In genomic region chr13:15545346-15545896, GRCm38 (mm10) we compare ENCODE assay signal across 11 mouse cellular contexts.
DNase-seq lines count a peak whose midpoint lies in the region; ATAC-seq lines count a peak whose summit lies in the region.
"Had no signal": no experiment of that assay in that cellular context is flagged by ENCODE, and none has a peak within 500 bp of the region (broad histone marks: within the 10 kb centered on the region; RNA-seq: fewer than 3 reads in every experiment).

No protein-coding gene starts in this region.

- H3K27ac ChIP-seq in hindbrain, embryonic 10.5 days: peak overlapping the region; percentile 83
- no peak overlapping the region; the same call in 1 of the 2 replicates for H3K27ac ChIP-seq in hindbrain, embryonic 14.5 days
- 0 out of 2 replicates have a peak overlapping the region, but pooled peaks have one; percentile 12 for H3K27ac ChIP-seq in embryonic facial prominence, embryonic 12.5 days
- peak overlapping the region; percentile 3; the same call in 1 of the 2 replicates for H3K27ac ChIP-seq in hindbrain, embryonic 13.5 days
- peak overlapping the region; percentile 75 for H3K27ac ChIP-seq in midbrain, embryonic 12.5 days (replicated peaks)

- no peaks in the 10 kb centered on the region for H3K27me3 ChIP-seq in hindbrain, embryonic 10.5 days (ENCODE audit: insufficient read depth, poor library complexity, severe bottlenecking)
- no peaks in the 10 kb centered on the region for H3K27me3 ChIP-seq in hindbrain, embryonic 14.5 days (ENCODE audit: control insufficient read depth, insufficient read depth, low read length)
- H3K27me3 ChIP-seq in embryonic facial prominence, embryonic 12.5 days: no peaks in the 10 kb centered on the region
- no peaks in the 10 kb centered on the region for H3K27me3 ChIP-seq in hindbrain, embryonic 13.5 days
- no peaks in the 10 kb centered on the region for H3K27me3 ChIP-seq in midbrain, embryonic 12.5 days

- H3K4me3 ChIP-seq in hindbrain, embryonic 10.5 days: no peak overlapping the region
- no peak overlapping the region for H3K4me3 ChIP-seq in hindbrain, embryonic 14.5 days (replicated peaks; ENCODE audit: low read length)
- no peak overlapping the region for H3K4me3 ChIP-seq in embryonic facial prominence, embryonic 12.5 days
- H3K4me3 ChIP-seq in hindbrain, embryonic 13.5 days: no peak overlapping the region
- no peak overlapping the region for H3K4me3 ChIP-seq in midbrain, embryonic 12.5 days

- ATAC-seq in hindbrain, embryonic 14.5 days (ENCODE audit: low FRiP score): no peak
- no peak for ATAC-seq in embryonic facial prominence, embryonic 12.5 days (ENCODE audit: insufficient number of reproducible peaks, insufficient read depth, low FRiP score, low TSS enrichment)
- ATAC-seq in hindbrain, embryonic 13.5 days (ENCODE audit: low FRiP score): no peak
- ATAC-seq in midbrain, embryonic 12.5 days (ENCODE audit: low FRiP score, low read depth): no peak
- ATAC-seq: CD4-positive, CD25-positive, alpha-beta regulatory T cell, adult 4 months had no signal

- no peak overlapping the region for H3K9ac ChIP-seq in hindbrain, embryonic 14.5 days
- no peak overlapping the region for H3K9ac ChIP-seq in embryonic facial prominence, embryonic 12.5 days
- no peak overlapping the region for H3K9ac ChIP-seq in hindbrain, embryonic 13.5 days
- no peak overlapping the region for H3K9ac ChIP-seq in midbrain, embryonic 12.5 days (replicated peaks)

- no peak for DNase-seq in hindbrain, embryonic 10.5 days (ENCODE audit: low spot score)
- no peak for DNase-seq in hindbrain, embryonic 14.5 days (ENCODE audit: low spot score)
- DNase-seq in urinary bladder, adult 18-20 months (ENCODE audit: low spot score in 2 of 2): no peak
- no peak for DNase-seq in adrenal gland, postnatal 10 days
- DNase-seq in kidney, postnatal 14 days: no peak
- DNase-seq: kidney, adult 9 months had no signal

- peaks cover 13% of the 10 kb centered on the region; the same call in 1 of the 2 replicates for H3K36me3 ChIP-seq in hindbrain, embryonic 10.5 days
- no peaks in the 10 kb centered on the region for H3K36me3 ChIP-seq in hindbrain, embryonic 14.5 days (replicated peaks; ENCODE audit: control insufficient read depth, insufficient read depth)
- H3K36me3 ChIP-seq in embryonic facial prominence, embryonic 12.5 days: 0 out of 2 replicates have a peak, but pooled peaks cover 4% of the 10 kb centered on the region
- no peaks in the 10 kb centered on the region for H3K36me3 ChIP-seq in hindbrain, embryonic 13.5 days
- H3K36me3 ChIP-seq in midbrain, embryonic 12.5 days: no peaks in the 10 kb centered on the region

- peaks cover 97% of the 10 kb centered on the region for H3K4me1 ChIP-seq in hindbrain, embryonic 10.5 days (replicated peaks)
- H3K4me1 ChIP-seq in hindbrain, embryonic 14.5 days (replicated peaks; ENCODE audit: control insufficient read depth, insufficient read depth, low read length): peaks cover 40% of the 10 kb centered on the region
- peaks cover 78% of the 10 kb centered on the region for H3K4me1 ChIP-seq in embryonic facial prominence, embryonic 12.5 days
- H3K4me1 ChIP-seq in hindbrain, embryonic 13.5 days (replicated peaks): peaks cover 53% of the 10 kb centered on the region
- H3K4me1 ChIP-seq in midbrain, embryonic 12.5 days: peaks cover 95% of the 10 kb centered on the region

- no peak overlapping the region for H3K4me2 ChIP-seq in hindbrain, embryonic 14.5 days (replicated peaks)
- H3K4me2 ChIP-seq in embryonic facial prominence, embryonic 12.5 days (replicated peaks): no peak overlapping the region
- H3K4me2 ChIP-seq in hindbrain, embryonic 13.5 days: no peak overlapping the region
- H3K4me2 ChIP-seq in midbrain, embryonic 12.5 days (replicated peaks): peak overlapping the region; percentile 24; the same call in 1 of the 2 replicates
- H3K4me2 ChIP-seq: liver, embryonic 11.5 days had no signal

- WGBS in hindbrain, embryonic 10.5 days: 60% methylated on average over 4 of the region's 4 CpGs
- WGBS in hindbrain, embryonic 14.5 days: 29% methylated on average over 4 of the region's 4 CpGs
- WGBS in embryonic facial prominence, embryonic 12.5 days: 44% methylated on average over 4 of the region's 4 CpGs
- 33% methylated on average over 4 of the region's 4 CpGs for WGBS in hindbrain, embryonic 13.5 days
- WGBS in midbrain, embryonic 12.5 days: 32% methylated on average over 4 of the region's 4 CpGs

- H3K9me3 ChIP-seq in hindbrain, embryonic 10.5 days: no peaks in the 10 kb centered on the region
- no peaks in the 10 kb centered on the region for H3K9me3 ChIP-seq in hindbrain, embryonic 14.5 days (ENCODE audit: control insufficient read depth, low read length)
- no peaks in the 10 kb centered on the region for H3K9me3 ChIP-seq in embryonic facial prominence, embryonic 12.5 days
- H3K9me3 ChIP-seq in hindbrain, embryonic 13.5 days: no peaks in the 10 kb centered on the region
- no peaks in the 10 kb centered on the region for H3K9me3 ChIP-seq in midbrain, embryonic 12.5 days
